Mouse (Mus musculus): ENCODE results near the gene Olfr62.

DNA sequence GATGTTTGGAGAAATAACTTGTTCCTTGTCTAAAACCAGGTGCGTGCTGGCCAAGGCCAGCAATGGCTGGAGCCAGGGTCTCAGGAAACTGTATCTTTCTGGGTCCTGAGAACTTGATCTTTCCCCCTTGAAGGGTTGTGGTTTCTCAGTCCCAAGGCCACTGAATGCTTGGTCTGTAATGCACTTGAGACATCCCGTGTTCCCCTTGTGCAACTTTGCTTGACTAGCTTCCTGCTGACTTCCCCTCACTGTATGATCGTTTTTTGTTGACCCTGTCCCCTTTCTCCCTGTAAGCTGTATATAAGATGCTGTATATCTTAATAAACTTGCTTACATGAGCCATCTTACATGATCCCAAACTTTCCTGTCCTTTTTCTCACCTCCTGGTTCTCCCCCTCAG, 48.9 kb upstream of the Olfr62 start:
- TF ChIP-seq CTCF (IDR thresholded peaks at IDR 0.05; ENCODE audit: low read depth) (no peak), EP300 (IDR thresholded peaks at IDR 0.05; ENCODE audit: low read depth) (no peak)
